Mouse (Mus musculus) erythroblast, embryonic 14.5 days (primary cell): ENCODE results near the gene Ccdc74a.

Experiments used
- GATA1 ChIP-seq: IDR thresholded peaks from 2 replicates; pipeline ENCODE4 v1.6.1; 2012; ENCODE audit warnings: low read length, inconsistent platforms, mixed read lengths
- TAL1 ChIP-seq: IDR thresholded peaks from 3 replicates; pipeline ENCODE4 v1.6.1; 2012; ENCODE audit warnings: low read length, inconsistent platforms, mixed read lengths

DNA sequence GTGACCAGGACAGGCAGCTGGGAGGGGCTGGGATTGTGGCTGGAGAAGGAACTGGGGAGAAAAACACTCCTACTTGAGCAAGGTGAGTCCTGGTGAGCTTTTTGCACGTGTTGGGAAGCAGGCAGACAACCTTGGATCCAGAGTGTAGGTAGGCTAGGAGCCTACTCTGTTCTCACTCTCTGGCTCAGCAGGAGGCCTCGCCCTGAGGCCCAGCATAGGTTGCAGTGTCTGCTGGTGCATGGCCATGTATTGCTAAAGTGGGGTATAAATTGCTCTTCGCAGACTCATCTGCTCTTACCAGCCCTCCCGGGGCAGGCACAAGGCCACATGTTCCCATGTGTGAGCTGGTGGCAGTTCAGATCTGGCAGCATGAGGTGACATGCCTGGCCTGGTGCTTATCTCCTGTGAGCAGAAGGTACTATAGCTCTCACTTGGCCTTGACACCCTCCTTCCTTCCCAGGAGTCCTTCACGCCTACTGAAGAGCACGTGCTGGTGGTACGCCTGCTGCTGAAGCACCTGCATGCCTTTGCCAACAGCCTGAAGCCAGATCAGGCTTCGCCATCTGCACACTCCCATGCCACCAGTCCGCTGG lies 8.1 kb upstream of the Ccdc74a start:
- peak; percentile 88 for TF ChIP-seq GATA1
- TF ChIP-seq TAL1: peak; percentile 94
